Mouse (Mus musculus) heart, postnatal 0 days (tissue): ENCODE data around the gene Zfp870.

ENCODE experiments used
- CTCF ChIP-seq: IDR thresholded peaks from 2 replicates; pipeline ENCODE4 v1.5.1; 2016; ENCODE audit warnings: antibody characterized with exemption, control low read depth, low read depth
- EP300 ChIP-seq: IDR thresholded peaks from 2 replicates; pipeline ENCODE4 v1.6.1; 2016; ENCODE audit warnings: antibody characterized with exemption, low read depth

GRCm38 (mm10) chr17:32829540-32830417 is 61.7 kb downstream of the Zfp870 start, which contains the start of gene Zfp799:
- TF ChIP-seq EP300 (no peak), CTCF (no peak)
